Mouse (Mus musculus) liver, embryonic 14.5 days (tissue): Measurements from ENCODE around the gene Rtn4ip1. TPM values are rescaled to one million over a fixed set of nuclear protein-coding genes. Genes with fewer than 3 reads are reported as not detected.
A peak's percentile ranks its signal among the peaks of the same experiment; 100 is the strongest.

ENCODE experiments used
- ATAC-seq: fragments of 200-750 bp; cut with Nextera tagmentation; 2 replicates; pipeline ENCODE4 v1.8.0; 2017; ENCODE audit warnings: moderate number of reproducible peaks, mild to moderate bottlenecking, moderate library complexity; ENCODE audit not compliant: insufficient read depth
- DNase-seq, 3 experiments: peaks; one replicate each; pipeline ENCODE4 v3.0.0-alpha.2; 2012 to 2013; ENCODE audit warnings: low read depth in 3 of 3, low spot score in 3 of 3
- H3K27ac ChIP-seq: fragments of 300-500 bp; sonication (generic); 2 replicates; pipeline ENCODE4 v1.5.1; 2014; ENCODE audit warnings: moderate library complexity, mild to moderate bottlenecking, control low read depth, inconsistent platforms
- H3K27me3 ChIP-seq: fragments of 300-500 bp; sonication (generic); 2 replicates; pipeline ENCODE4 v1.6.1; 2014; ENCODE audit warnings: mild to moderate bottlenecking, low read length, moderate library complexity; ENCODE audit not compliant: control insufficient read depth, insufficient read depth
- H3K36me3 ChIP-seq: fragments of 300-500 bp; sonication (generic); replicated peaks from 2 replicates; pipeline ENCODE4 v1.6.1; 2014; ENCODE audit warnings: low read depth; ENCODE audit not compliant: control insufficient read depth, insufficient read depth
- H3K4me1 ChIP-seq, 2 experiments: fragments of 200-500 bp in 1 of 2; fragments of 300-500 bp in 1 of 2; sonication (generic) in 1 of 2; replicated peaks; 2 replicates each; pipeline ENCODE4 v1.6.1; 2012 to 2014; ENCODE audit warnings: antibody characterized with exemption in 1 of 2, inconsistent platforms in 1 of 2, low read length in 1 of 2; ENCODE audit not compliant: control insufficient read depth in 2 of 2, insufficient read depth in 2 of 2
- H3K4me2 ChIP-seq: fragments of 300-500 bp; sonication (generic); 2 replicates; pipeline ENCODE4 v1.6.1; 2014; ENCODE audit warnings: low read depth, mild to moderate bottlenecking, control low read depth, moderate library complexity
- H3K4me3 ChIP-seq, 2 experiments: fragments of 200-500 bp in 1 of 2; fragments of 300-500 bp in 1 of 2; sonication (generic) in 1 of 2; 2 replicates each; pipeline ENCODE4 v1.5.1; 2012 to 2014; ENCODE audit warnings: low read depth in 2 of 2, low read length in 2 of 2, mild to moderate bottlenecking in 2 of 2, control low read depth in 1 of 2, inconsistent platforms in 1 of 2, moderate library complexity in 1 of 2; ENCODE audit not compliant: insufficient read depth in 1 of 2
- H3K9ac ChIP-seq: fragments of 300-500 bp; sonication (generic); replicated peaks from 2 replicates; pipeline ENCODE4 v1.6.1; 2014; ENCODE audit warnings: mild to moderate bottlenecking, control low read depth, moderate library complexity
- H3K9me3 ChIP-seq: fragments of 300-500 bp; sonication (generic); 2 replicates; pipeline ENCODE4 v1.6.1; 2016; ENCODE audit warnings: low read length, mixed read lengths; ENCODE audit not compliant: control insufficient read depth
- CTCF ChIP-seq: IDR thresholded peaks from 2 replicates; pipeline ENCODE4 v1.5.1; 2016; ENCODE audit warnings: antibody characterized with exemption, low read depth, control low read depth
- EP300 ChIP-seq: IDR thresholded peaks from 2 replicates; pipeline ENCODE4 v1.6.1; 2016; ENCODE audit warnings: antibody characterized with exemption, low read depth
- WGBS: fragments of 180-500 bp; shearing (Covaris S2); extraction: QIAGEN DNeasy Blood & Tissue Kit; methylation state at CpG from one replicate; pipeline ENCODE4 v1.1.7; 2014; ENCODE audit not compliant: insufficient replicate concordance; 5-methylcytosine and 5-hydroxymethylcytosine counted together
- polyA plus RNA-seq, 2 experiments: library from polyadenylated mRNA; depleted of rRNA in 1 of 2; stranded (reverse) in 1 of 2; unstranded in 1 of 2; fragments of >200 nt; fragmentation: Nextera tagmentation in 1 of 2; extraction: Ambion mirVana in 1 of 2; gene quantifications; 2 replicates each; pipeline versions ENCODE4 v1.2.1 to v1.2.3; 2012 to 2014

Gene Rtn4ip1
- polyA plus RNA-seq, 2 experiments, result 6.4 to 9.8 TPM

DNA sequence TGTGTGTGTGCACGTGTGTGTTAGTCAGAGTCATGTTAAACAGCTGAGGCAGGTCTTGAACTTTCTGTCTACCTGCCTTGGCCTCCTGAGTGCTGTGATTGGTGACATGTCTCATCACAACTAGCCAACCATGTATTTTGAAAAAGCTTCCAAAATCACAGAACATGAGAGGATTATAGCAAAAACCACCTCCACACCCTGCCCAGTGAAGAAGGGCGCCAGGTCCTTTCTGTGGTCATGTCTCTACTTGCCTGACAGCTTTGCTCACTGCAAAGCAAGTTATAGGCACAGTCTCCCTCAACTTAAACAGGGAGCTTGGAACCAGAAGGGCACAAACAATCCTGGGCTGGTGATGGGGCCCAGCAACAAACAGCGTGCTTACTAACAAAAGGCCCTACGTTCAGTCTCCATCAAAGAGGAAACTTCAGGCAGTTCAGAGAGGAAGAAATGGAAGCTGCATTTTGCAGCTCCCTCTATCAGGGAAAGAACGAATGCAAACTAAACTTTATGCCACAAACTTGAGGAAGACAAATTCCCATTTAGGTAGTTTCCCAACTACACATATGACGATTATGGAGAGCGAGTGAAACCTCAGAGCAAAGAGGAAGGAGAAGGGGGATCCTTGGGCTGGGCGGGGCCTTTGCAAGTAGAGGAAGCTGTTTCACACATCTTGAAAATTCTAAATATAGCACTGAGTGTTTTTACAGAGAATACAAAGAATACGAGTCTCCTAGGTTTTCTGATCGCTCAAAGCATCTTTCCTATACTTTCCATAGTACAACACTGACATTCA, 94.4 kb downstream of the Rtn4ip1 start:
- H3K27ac ChIP-seq, result no peak overlapping the region
- 38% methylated on average over 10 of the region's 10 CpGs for WGBS

DNA sequence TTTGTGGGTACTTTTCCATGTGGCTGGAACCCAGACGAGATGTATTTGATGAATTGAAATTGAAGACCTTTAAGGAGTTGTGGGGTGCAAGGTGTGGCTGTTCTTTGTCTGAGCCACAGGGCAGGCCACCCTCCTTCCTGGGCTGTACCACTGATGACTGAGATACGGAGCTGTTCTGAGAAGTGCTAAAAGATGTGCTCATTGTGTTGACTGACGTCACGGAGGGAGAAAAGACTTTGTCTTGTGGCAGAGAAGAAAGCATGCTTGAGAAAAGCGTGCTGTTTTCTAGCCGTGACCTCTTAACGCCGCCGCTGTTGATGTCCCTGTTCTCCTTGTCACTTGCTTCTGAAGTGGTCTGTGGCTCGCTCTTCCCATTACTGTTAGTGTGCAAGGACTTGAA, 95.7 kb downstream of the Rtn4ip1 start:
- ATAC-seq (no peak), DNase-seq (no peak)
- 69% methylated on average over 10 of the region's 10 CpGs for WGBS
- Histone ChIP-seq H3K27ac (no peak overlapping the region), H3K36me3 (no peaks in the 10 kb centered on the region), H3K27me3 (peaks cover 8% of the 10 kb centered on the region), H3K4me1 (peaks cover 0 to 16% of the 10 kb centered on the region in 2 experiments; a peak in 2 of 4 replicates), H3K9ac (no peak overlapping the region), H3K4me2 (no peak overlapping the region), H3K9me3 (no peaks in the 10 kb centered on the region), H3K4me3 (no peak overlapping the region)
- TF ChIP-seq EP300 (no peak), CTCF (no peak)

More for the DNA sequence above, 94.4 kb downstream of the Rtn4ip1 start:
- TF ChIP-seq EP300 (no peak), CTCF (no peak)
- DNase-seq (no peak), ATAC-seq (no peak)
- H3K4me3 ChIP-seq, result no peak overlapping the region
- H3K9ac ChIP-seq, result no peak overlapping the region
- no peaks in the 10 kb centered on the region for H3K9me3 ChIP-seq
- no peak overlapping the region for H3K4me2 ChIP-seq
- no peaks in the 10 kb centered on the region for H3K27me3 ChIP-seq
- peaks cover 0 to 16% of the 10 kb centered on the region in 2 experiments; a peak in 2 of 4 replicates for H3K4me1 ChIP-seq
- H3K36me3 ChIP-seq, result no peaks in the 10 kb centered on the region

DNA sequence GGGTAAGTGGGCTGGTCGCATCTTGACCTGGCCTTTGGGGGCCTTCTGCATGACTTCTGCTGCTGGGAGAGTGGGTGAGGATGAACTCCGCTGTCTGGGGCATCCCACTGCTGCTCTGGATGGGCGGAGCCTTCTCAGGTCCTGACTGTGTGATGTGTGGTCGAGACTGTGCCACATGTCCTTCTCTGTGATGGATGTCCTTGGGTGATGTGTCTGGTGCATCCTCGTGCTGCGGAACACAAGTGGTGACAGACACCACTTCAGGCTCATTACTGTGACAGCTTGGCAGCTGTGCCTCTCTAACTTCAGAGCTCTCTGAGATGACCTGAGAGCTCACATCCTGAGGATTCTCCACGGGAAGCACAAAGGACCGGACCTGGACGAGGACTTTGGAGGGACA, 96.4 kb downstream of the Rtn4ip1 start:
- DNase-seq (no peak), ATAC-seq (no peak)
- TF ChIP-seq EP300 (no peak), CTCF (no peak)
- 57% methylated on average over 9 of the region's 9 CpGs for WGBS
- H3K27me3 ChIP-seq, result peaks cover 15% of the 10 kb centered on the region
- no peak overlapping the region for H3K9ac ChIP-seq
- H3K36me3 ChIP-seq, result no peaks in the 10 kb centered on the region
- H3K9me3 ChIP-seq, result no peaks in the 10 kb centered on the region
- H3K4me2 ChIP-seq, result no peak overlapping the region
- no peak overlapping the region for H3K27ac ChIP-seq
- no peak overlapping the region for H3K4me3 ChIP-seq
- H3K4me1 ChIP-seq, result peaks cover 0 to 16% of the 10 kb centered on the region in 2 experiments; a peak in 2 of 4 replicates

DNA sequence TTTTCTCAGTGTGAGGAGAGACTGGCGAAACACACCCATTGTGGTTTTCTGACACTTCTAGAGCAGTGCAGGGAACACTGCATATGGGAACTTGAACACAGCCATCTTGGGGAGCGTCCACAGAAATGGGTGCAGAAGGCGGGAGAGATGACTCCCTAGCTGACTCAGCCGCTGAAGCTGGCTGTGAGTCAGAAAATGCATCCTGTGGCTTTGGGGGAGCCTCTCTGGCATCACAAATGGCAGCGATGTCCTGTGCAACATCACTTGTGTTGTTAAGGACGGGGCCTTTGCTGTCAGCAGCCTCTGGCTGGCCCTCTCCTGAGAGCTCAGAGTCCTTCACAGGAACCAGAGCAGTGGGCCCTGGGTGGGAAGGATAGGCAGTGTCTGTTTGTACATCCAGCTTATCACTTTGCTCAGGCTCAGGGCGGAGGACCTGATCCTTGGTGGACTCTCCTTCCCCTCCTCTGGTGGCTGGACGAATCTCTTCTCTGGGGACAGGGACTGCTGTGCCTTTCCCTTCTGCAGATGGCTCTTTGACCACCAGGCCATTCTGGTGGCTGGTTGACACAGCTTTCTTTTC, 97.0 kb downstream of the Rtn4ip1 start:
- no peak overlapping the region for H3K4me3 ChIP-seq
- ATAC-seq, result peak; percentile 73
- no peak overlapping the region for H3K4me2 ChIP-seq
- TF ChIP-seq CTCF (no peak), EP300 (0 out of 2 replicates have a peak, but pooled peaks have one; percentile 16)
- H3K27me3 ChIP-seq, result peaks cover 21% of the 10 kb centered on the region
- H3K27ac ChIP-seq, result no peak overlapping the region
- no peaks in the 10 kb centered on the region for H3K36me3 ChIP-seq
- no peak overlapping the region for H3K9ac ChIP-seq
- H3K9me3 ChIP-seq, result no peaks in the 10 kb centered on the region
- DNase-seq, result no peak
- WGBS, result 40% methylated on average over 8 of the region's 8 CpGs
- H3K4me1 ChIP-seq, result peaks cover 0 to 16% of the 10 kb centered on the region in 2 experiments; a peak in 2 of 4 replicates

DNA sequence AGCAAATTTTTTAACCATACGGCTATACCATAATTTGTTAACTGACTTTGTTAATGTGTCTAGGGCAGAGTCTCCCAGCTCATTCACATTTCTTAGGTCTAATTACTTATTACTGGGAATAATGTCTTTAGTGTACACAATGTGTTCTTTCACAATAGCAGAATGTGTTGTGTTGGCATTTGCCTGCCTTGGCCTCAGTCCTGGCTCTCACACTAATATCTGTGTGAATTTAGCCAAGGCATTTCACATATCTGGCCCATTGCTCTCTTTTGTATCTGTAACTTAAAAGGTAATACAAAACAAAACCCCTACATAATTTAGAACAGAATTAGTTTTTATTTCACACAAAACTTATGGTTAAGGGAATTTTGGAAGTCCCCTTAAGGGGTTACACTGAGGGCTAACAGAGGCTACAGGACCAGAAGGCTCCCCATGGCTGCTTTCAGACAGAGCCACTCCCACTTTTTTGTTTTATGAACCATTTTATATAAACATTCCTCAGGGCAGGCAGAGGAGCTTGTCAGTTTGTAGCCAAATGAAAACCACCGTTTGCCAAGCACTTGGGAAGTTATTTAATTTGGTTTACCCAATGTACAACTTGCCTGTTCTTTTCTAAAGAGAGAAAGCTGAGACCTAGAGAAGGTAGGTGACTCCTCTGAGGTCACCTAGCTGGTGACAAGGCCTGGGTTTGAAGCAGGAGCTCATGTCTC, 98.7 kb downstream of the Rtn4ip1 start:
- H3K27ac ChIP-seq, result no peak overlapping the region
- no peak overlapping the region for H3K9ac ChIP-seq
- DNase-seq (no peak), ATAC-seq (no peak)
- no peaks in the 10 kb centered on the region for H3K36me3 ChIP-seq
- no peak for TF ChIP-seq EP300
- TF ChIP-seq CTCF, result no peak
- H3K4me1 ChIP-seq, result peaks cover 0 to 16% of the 10 kb centered on the region in 2 experiments; a peak in 2 of 4 replicates
- WGBS, result 46% methylated on average over 2 of the region's 2 CpGs
- H3K4me3 ChIP-seq, result no peak overlapping the region
- no peaks in the 10 kb centered on the region for H3K9me3 ChIP-seq
- peaks cover 38% of the 10 kb centered on the region for H3K27me3 ChIP-seq
- no peak overlapping the region for H3K4me2 ChIP-seq
